Mouse (Mus musculus) heart, adult 2 months (tissue): Measurements from ENCODE around the gene Tmem151b. TPM values are rescaled to one million over a fixed set of nuclear protein-coding genes. Genes with fewer than 3 reads are reported as not detected.

Source experiments
- DNase-seq, 2 experiments: peaks; one replicate each; pipeline ENCODE4 v3.0.0; 2021
- H3K27ac ChIP-seq: fragments of 200-600 bp; 2 replicates; pipeline ENCODE4 v1.8.1; 2022
- H3K27me3 ChIP-seq: fragments of 200-500 bp; 2 replicates; pipeline ENCODE4 v1.6.1; 2012; ENCODE audit warnings: mild to moderate bottlenecking, low read length, inconsistent platforms, mixed read lengths; ENCODE audit not compliant: control insufficient read depth, insufficient read depth
- H3K36me3 ChIP-seq: fragments of 200-500 bp; 2 replicates; pipeline ENCODE4 v1.6.1; 2012; ENCODE audit warnings: low read length, inconsistent platforms; ENCODE audit not compliant: control insufficient read depth, insufficient read depth
- H3K4me1 ChIP-seq: fragments of 200-500 bp; 2 replicates; pipeline ENCODE4 v1.6.1; 2011; ENCODE audit warnings: low read length; ENCODE audit not compliant: control insufficient read depth, insufficient read depth
- H3K4me3 ChIP-seq: fragments of 200-600 bp; 2 replicates; pipeline ENCODE4 v1.8.1; 2022
- H3K79me2 ChIP-seq: fragments of 200-500 bp; replicated peaks from 2 replicates; pipeline ENCODE4 v1.6.1; 2012; ENCODE audit warnings: mild to moderate bottlenecking, inconsistent platforms, low read length, moderate library complexity, mixed read lengths; ENCODE audit not compliant: control insufficient read depth, insufficient read depth
- H3K9ac ChIP-seq: fragments of 200-500 bp; 2 replicates; pipeline ENCODE4 v1.6.1; 2012; ENCODE audit warnings: low read depth, mild to moderate bottlenecking, control low read depth, inconsistent platforms, low read length, mixed read lengths
- CTCF ChIP-seq: fragments of 200-600 bp; IDR thresholded peaks from 2 replicates; pipeline ENCODE4 v1.8.1; 2022; ENCODE audit warnings: antibody characterized with exemption, mild to moderate bottlenecking, moderate library complexity
- EP300 ChIP-seq: fragments of 200-500 bp; IDR thresholded peaks from 2 replicates; pipeline ENCODE4 v1.6.1; 2011; ENCODE audit warnings: low read depth, low read length, control low read depth; ENCODE audit not compliant: insufficient read depth
- POLR2A ChIP-seq: fragments of 200-500 bp; IDR thresholded peaks from 2 replicates; pipeline ENCODE4 v1.6.1; 2011; ENCODE audit warnings: mild to moderate bottlenecking, low read depth, low read length, control low read depth; ENCODE audit not compliant: insufficient read depth
- WGBS: fragments of 180-500 bp; shearing (Covaris S2); methylation state at CpG from one replicate; pipeline ENCODE4 v1.1.7; 2018; 5-methylcytosine and 5-hydroxymethylcytosine counted together
- intact Hi-C: fragments of 180-260 bp; cut with DNase I; formaldehyde crosslinking; loops from one replicate; pipeline ENCODE4 v1.15.1; 2025
- polyA plus RNA-seq: library from polyadenylated mRNA; depleted of rRNA; stranded (reverse); fragments of >200 nt; gene quantifications from 2 replicates; pipeline ENCODE4 v1.2.3, GENCODE M21; 2012
- total RNA-seq, 2 experiments: library from RNA; stranded (reverse); gene quantifications; 2 replicates each; pipeline ENCODE4 v1.2.3; 2021

Gene Tmem151b
- total and polyA plus RNA-seq, 3 experiments = 0.04 to 0.07 TPM; not detected in 1

GRCm38 (mm10) chr17:45573087-45573779 lies 23.8 kb upstream of the Tmem151b start, which contains the start of gene Hsp90ab1:
Hsp90ab1 (minus strand) TSS chr17:45573271.
- DNase-seq = peak; percentile 98 to 100
- Histone ChIP-seq H3K79me2 (no peaks in the 10 kb centered on the region), H3K4me1 (peaks cover 3% of the 10 kb centered on the region), H3K9ac (peak within 1 kb of the TSS; percentile 94), H3K27ac (peak within 1 kb of the TSS; percentile 100), H3K27me3 (no peaks in the 10 kb centered on the region), H3K36me3 (peaks cover 14% of the 10 kb centered on the region), H3K4me3 (peak within 1 kb of the TSS; percentile 97)
- no peak for TF ChIP-seq CTCF
- peak; percentile 65; the same call in 1 of the 2 replicates for TF ChIP-seq EP300
- peak; percentile 99 for TF ChIP-seq POLR2A
- WGBS = under 1% methylated on average over 41 of the region's 41 CpGs
- intact Hi-C loops = loop anchor here (5.0 kb wide), 1 partner anchor 454 kb away; no protein-coding TSS in a partner anchor

GRCm38 (mm10) chr17:45572103-45573086 lies 22.9 kb upstream of the Tmem151b start:
- under 1% methylated on average over 57 of the region's 57 CpGs for WGBS
- TF ChIP-seq EP300 (0 out of 2 replicates have a peak, but pooled peaks have one; percentile 10), CTCF (peak; percentile 38), POLR2A (peak; percentile 59; the same call in 1 of the 2 replicates)
- Histone ChIP-seq H3K4me3 (peak overlapping the region; percentile 97), H3K9ac (peak overlapping the region; percentile 94), H3K36me3 (peaks cover 15% of the 10 kb centered on the region), H3K79me2 (no peaks in the 10 kb centered on the region), H3K27ac (peak overlapping the region; percentile 100), H3K4me1 (peaks cover 3% of the 10 kb centered on the region), H3K27me3 (no peaks in the 10 kb centered on the region)
- DNase-seq = peak; percentile 89 to 90
- intact Hi-C loops = loop anchor here (1.0 to 5.0 kb wide), 2 partner anchors 8 to 455 kb away; no protein-coding TSS in a partner anchor

GRCm38 (mm10) chr17:45569999-45570398 lies 20.5 kb upstream of the Tmem151b start:
- Histone ChIP-seq H3K36me3 (peaks cover 17% of the 10 kb centered on the region), H3K27me3 (no peaks in the 10 kb centered on the region), H3K27ac (no peak overlapping the region), H3K79me2 (no peaks in the 10 kb centered on the region), H3K9ac (no peak overlapping the region), H3K4me1 (peaks cover 3% of the 10 kb centered on the region), H3K4me3 (no peak overlapping the region)
- TF ChIP-seq POLR2A = no peak
- no peak for TF ChIP-seq CTCF
- TF ChIP-seq EP300 = no peak
- DNase-seq = no peak
- intact Hi-C loops = loop anchor here (5.0 kb wide), 1 partner anchor 457 kb away; no protein-coding TSS in a partner anchor
- WGBS = 78% methylated on average over 4 of the region's 4 CpGs

GRCm38 (mm10) chr17:45568990-45569389 lies 19.5 kb upstream of the Tmem151b start:
- no peak for DNase-seq
- Histone ChIP-seq H3K4me3 (no peak overlapping the region), H3K9ac (no peak overlapping the region), H3K79me2 (no peaks in the 10 kb centered on the region), H3K27me3 (no peaks in the 10 kb centered on the region), H3K27ac (no peak overlapping the region), H3K4me1 (peaks cover 3% of the 10 kb centered on the region), H3K36me3 (peaks cover 17% of the 10 kb centered on the region)
- no peak for TF ChIP-seq CTCF
- TF ChIP-seq EP300 = no peak
- TF ChIP-seq POLR2A = no peak
- WGBS = 82% methylated on average over 12 of the region's 12 CpGs
- intact Hi-C loops = no loop called here

GRCm38 (mm10) chr17:45567162-45567601 lies 17.7 kb upstream of the Tmem151b start:
- H3K79me2 ChIP-seq = no peaks in the 10 kb centered on the region
- TF ChIP-seq EP300 (0 out of 2 replicates have a peak, but pooled peaks have one; percentile 12), CTCF (no peak), POLR2A (0 out of 2 replicates have a peak, but pooled peaks have one; percentile 17)
- no peak overlapping the region for H3K27ac ChIP-seq
- DNase-seq = no peak
- intact Hi-C loops = no loop called here
- no peak overlapping the region for H3K4me3 ChIP-seq
- H3K9ac ChIP-seq = no peak overlapping the region
- H3K27me3 ChIP-seq = no peaks in the 10 kb centered on the region
- WGBS = 49% methylated on average over 4 of the region's 4 CpGs
- peaks cover 3% of the 10 kb centered on the region for H3K4me1 ChIP-seq
- H3K36me3 ChIP-seq = peaks cover 17% of the 10 kb centered on the region
